ENCODE assay signal across 10 mouse cellular contexts in genomic region chr11:97697199-97697890, GRCm38 (mm10). TPM values are rescaled to one million over a fixed set of nuclear protein-coding genes. Genes with fewer than 3 reads are reported as not detected.
DNase-seq lines count a peak whose midpoint lies in the region; ATAC-seq and TF ChIP-seq lines count a peak whose summit lies in the region.
"Had no signal": no experiment of that assay in that cellular context is flagged by ENCODE, and none has a peak within 500 bp of the region (broad histone marks: within the 10 kb centered on the region; RNA-seq: fewer than 3 reads in every experiment).

No protein-coding gene starts in this region.

- peak overlapping the region; percentile 98 for H3K27ac ChIP-seq in kidney, embryonic 15.5 days
- no peak overlapping the region for H3K27ac ChIP-seq in embryonic fibroblast, embryonic 13.5 days (ENCODE audit: insufficient read depth, low read length)
- no peak overlapping the region; the same call in 1 of the 2 replicates for H3K27ac ChIP-seq in intestine, postnatal 0 days (ENCODE audit: low read depth, low read length)
- peak overlapping the region; percentile 97 for H3K27ac ChIP-seq in neural tube, embryonic 11.5 days (ENCODE audit: low read depth, low read length)

- H3K36me3 ChIP-seq in kidney, embryonic 15.5 days: peaks cover 21% of the 10 kb centered on the region
- H3K36me3 ChIP-seq in intestine, postnatal 0 days (ENCODE audit: control insufficient read depth, insufficient read depth): peaks cover 14% of the 10 kb centered on the region
- H3K36me3 ChIP-seq in neural tube, embryonic 11.5 days (ENCODE audit: control insufficient read depth, insufficient read depth, low read length): no peaks in the 10 kb centered on the region; the same call in none of the 2 replicates

- peak overlapping the region; percentile 80 for H3K4me2 ChIP-seq in kidney, embryonic 15.5 days
- peak overlapping the region; percentile 79 for H3K4me2 ChIP-seq in intestine, postnatal 0 days (replicated peaks; ENCODE audit: low read depth)
- H3K4me2 ChIP-seq in neural tube, embryonic 11.5 days (ENCODE audit: low read depth): peak overlapping the region; percentile 93

- H3K9ac ChIP-seq in kidney, embryonic 15.5 days: peak overlapping the region; percentile 94
- H3K9ac ChIP-seq in intestine, postnatal 0 days (ENCODE audit: low read depth, low read length): peak overlapping the region; percentile 85; the same call in 1 of the 2 replicates
- H3K9ac ChIP-seq in neural tube, embryonic 11.5 days (ENCODE audit: low read length): peak overlapping the region; percentile 95

- H3K27me3 ChIP-seq in kidney, embryonic 15.5 days: no peaks in the 10 kb centered on the region
- no peaks in the 10 kb centered on the region for H3K27me3 ChIP-seq in intestine, postnatal 0 days (replicated peaks; ENCODE audit: control insufficient read depth, insufficient read depth, low read length)
- H3K27me3 ChIP-seq in neural tube, embryonic 11.5 days (ENCODE audit: control insufficient read depth, insufficient read depth, low read length): no peaks in the 10 kb centered on the region

- peaks cover 71% of the 10 kb centered on the region for H3K4me1 ChIP-seq in kidney, embryonic 15.5 days
- H3K4me1 ChIP-seq in embryonic fibroblast, embryonic 13.5 days (ENCODE audit: control insufficient read depth, insufficient read depth, low read length): peaks cover 7% of the 10 kb centered on the region
- H3K4me1 ChIP-seq in intestine, postnatal 0 days (replicated peaks; ENCODE audit: control insufficient read depth, insufficient read depth, low read length): peaks cover 22% of the 10 kb centered on the region
- H3K4me1 ChIP-seq in neural tube, embryonic 11.5 days (ENCODE audit: control insufficient read depth, insufficient read depth, low read length): peaks cover 56% of the 10 kb centered on the region

- WGBS in kidney, embryonic 15.5 days: 40% methylated on average over 11 of the region's 11 CpGs
- WGBS in intestine, postnatal 0 days: 47% methylated on average over 11 of the region's 11 CpGs
- WGBS in neural tube, embryonic 11.5 days: 65% methylated on average over 11 of the region's 11 CpGs

- peak overlapping the region; percentile 95 for H3K4me3 ChIP-seq in kidney, embryonic 15.5 days (replicated peaks)
- peak overlapping the region; percentile 78 for H3K4me3 ChIP-seq in embryonic fibroblast, embryonic 13.5 days (ENCODE audit: insufficient read depth, low read length)
- H3K4me3 ChIP-seq in intestine, postnatal 0 days (ENCODE audit: low read depth, low read length): peak overlapping the region; percentile 77
- H3K4me3 ChIP-seq in neural tube, embryonic 11.5 days (ENCODE audit: low read depth, low read length): peak overlapping the region; percentile 79

- no peaks in the 10 kb centered on the region for H3K9me3 ChIP-seq in kidney, embryonic 15.5 days (replicated peaks)
- no peaks in the 10 kb centered on the region for H3K9me3 ChIP-seq in intestine, postnatal 0 days (ENCODE audit: control insufficient read depth)
- H3K9me3 ChIP-seq in neural tube, embryonic 11.5 days (ENCODE audit: control insufficient read depth, low read length): no peaks in the 10 kb centered on the region
- H3K9me3 ChIP-seq: megakaryocyte, embryonic 14.5 days had no signal

- no peak for TF ChIP-seq POLR2A in embryonic fibroblast, embryonic 13.5 days (IDR thresholded peaks at IDR 0.05; ENCODE audit: low read depth, low read length)

- no peak for ATAC-seq in kidney, embryonic 15.5 days (replicated peaks; ENCODE audit: low FRiP score)
- ATAC-seq in intestine, postnatal 0 days: no peak
- no peak for ATAC-seq in neural tube, embryonic 11.5 days (ENCODE audit: insufficient read depth, low FRiP score, low TSS enrichment)
- ATAC-seq in CD4-positive, CD25-positive, alpha-beta regulatory T cell, adult 4 months: no peak

- TF ChIP-seq CTCF in embryonic fibroblast, embryonic 13.5 days (IDR thresholded peaks at IDR 0.05; ENCODE audit: borderline replicate concordance, insufficient read depth, low read length): no peak
- TF ChIP-seq CTCF in intestine, postnatal 0 days (IDR thresholded peaks at IDR 0.05; ENCODE audit: low read depth): no peak

- DNase-seq in kidney, adult 11 months: no peak
- DNase-seq in neural tube, embryonic 11.5 days (ENCODE audit: low spot score): no peak
- no peak for DNase-seq in adrenal gland, postnatal 25 days
- no peak for DNase-seq in layer of hippocampus, postnatal 36 days
- DNase-seq: cerebellum, adult 11 months had no signal

RNA-seq across cellular contexts. Expression of gene Pcgf2, which starts 3.0 kb away (rescaled TPM):
- polyA plus RNA-seq in kidney, embryonic 15.5 days (2015; fragmentation: Nextera tagmentation; extraction: Ambion mirVana): 13.2 and 16.6 TPM in 2 replicates
- 42.3 and 54.0 TPM in 2 replicates for polyA plus RNA-seq in embryonic fibroblast, embryonic 13.5 days (2011; ENCODE audit: insufficient read length, low read depth, missing spikeins)
- polyA plus RNA-seq in intestine, postnatal 0 days (2015; fragmentation: Nextera tagmentation; extraction: Ambion mirVana): 7.9 and 8.9 TPM in 2 replicates
- 17.5 and 17.8 TPM in 2 replicates for polyA plus RNA-seq in neural tube, embryonic 11.5 days (2014; fragmentation: Nextera tagmentation; extraction: Ambion mirVana)
- 27.0 and 36.1 TPM in 2 replicates for total RNA-seq in adrenal gland, postnatal 25 days (2021)
- 10 to 100 TPM; 23.5 to 30.6 TPM for total RNA-seq in layer of hippocampus, postnatal 36 days (2021)
- polyA plus RNA-seq in CD4-positive, CD25-positive, alpha-beta regulatory T cell, adult 4 months (2017; shearing (Covaris generic)): 1 to 10 TPM; 2.9 to 4.6 TPM

RNA-seq across cellular contexts. Expression of gene Psmb3, which starts 5.9 kb away (rescaled TPM):
- polyA plus RNA-seq in kidney, embryonic 15.5 days (2015; fragmentation: Nextera tagmentation; extraction: Ambion mirVana): 475 and 488 TPM in 2 replicates
- polyA plus RNA-seq in embryonic fibroblast, embryonic 13.5 days (2011; ENCODE audit: insufficient read length, low read depth, missing spikeins): 229 and 259 TPM in 2 replicates
- polyA plus RNA-seq in intestine, postnatal 0 days (2015; fragmentation: Nextera tagmentation; extraction: Ambion mirVana): 391 and 439 TPM in 2 replicates
- polyA plus RNA-seq in neural tube, embryonic 11.5 days (2014; fragmentation: Nextera tagmentation; extraction: Ambion mirVana): 545 and 553 TPM in 2 replicates
- total RNA-seq in adrenal gland, postnatal 25 days (2021): 216 and 226 TPM in 2 replicates
- total RNA-seq in layer of hippocampus, postnatal 36 days (2021): 100 to 1,000 TPM; 125 to 129 TPM
- 100 to 1,000 TPM; 453 to 558 TPM for polyA plus RNA-seq in CD4-positive, CD25-positive, alpha-beta regulatory T cell, adult 4 months (2017; shearing (Covaris generic))

RNA-seq across cellular contexts. Expression of gene Cisd3, which starts 11.7 kb away (rescaled TPM):
- 41.2 and 42.7 TPM in 2 replicates for polyA plus RNA-seq in kidney, embryonic 15.5 days (2015; fragmentation: Nextera tagmentation; extraction: Ambion mirVana)
- 39.9 and 42.5 TPM in 2 replicates for polyA plus RNA-seq in embryonic fibroblast, embryonic 13.5 days (2011; ENCODE audit: insufficient read length, low read depth, missing spikeins)
- polyA plus RNA-seq in intestine, postnatal 0 days (2015; fragmentation: Nextera tagmentation; extraction: Ambion mirVana): 122 and 123 TPM in 2 replicates
- polyA plus RNA-seq in neural tube, embryonic 11.5 days (2014; fragmentation: Nextera tagmentation; extraction: Ambion mirVana): 20.2 and 21.1 TPM in 2 replicates
- total RNA-seq in adrenal gland, postnatal 25 days (2021): 164 and 166 TPM in 2 replicates
- total RNA-seq in layer of hippocampus, postnatal 36 days (2021): 10 to 100 TPM; 52.8 to 58.2 TPM
- polyA plus RNA-seq in CD4-positive, CD25-positive, alpha-beta regulatory T cell, adult 4 months (2017; shearing (Covaris generic)): 10 to 100 TPM; 63.5 to 80.3 TPM

RNA-seq across cellular contexts. Expression of gene Mllt6, which starts 34.1 kb away (rescaled TPM):
- 2.8 and 3.9 TPM in 2 replicates for polyA plus RNA-seq in kidney, embryonic 15.5 days (2015; fragmentation: Nextera tagmentation; extraction: Ambion mirVana)
- 16.2 and 18.0 TPM in 2 replicates for polyA plus RNA-seq in embryonic fibroblast, embryonic 13.5 days (2011; ENCODE audit: insufficient read length, low read depth, missing spikeins)
- polyA plus RNA-seq in intestine, postnatal 0 days (2015; fragmentation: Nextera tagmentation; extraction: Ambion mirVana): 1.4 and 1.6 TPM in 2 replicates
- 3.9 and 4.5 TPM in 2 replicates for polyA plus RNA-seq in neural tube, embryonic 11.5 days (2014; fragmentation: Nextera tagmentation; extraction: Ambion mirVana)
- 49.4 and 53.6 TPM in 2 replicates for total RNA-seq in adrenal gland, postnatal 25 days (2021)
- total RNA-seq in layer of hippocampus, postnatal 36 days (2021): 100 to 1,000 TPM; 105 to 110 TPM
- 10 to 100 TPM in 1 of 2 experiments, 1 to 10 TPM in 1; 8.0 to 14.1 TPM for polyA plus RNA-seq in CD4-positive, CD25-positive, alpha-beta regulatory T cell, adult 4 months (2017; shearing (Covaris generic))

RNA-seq across cellular contexts. Expression of gene Pip4k2b, which starts 47.2 kb away (rescaled TPM):
- 1.8 and 1.9 TPM in 2 replicates for polyA plus RNA-seq in kidney, embryonic 15.5 days (2015; fragmentation: Nextera tagmentation; extraction: Ambion mirVana)
- 40.7 and 42.6 TPM in 2 replicates for polyA plus RNA-seq in embryonic fibroblast, embryonic 13.5 days (2011; ENCODE audit: insufficient read length, low read depth, missing spikeins)
- 0.43 and 0.63 TPM in 2 replicates for polyA plus RNA-seq in intestine, postnatal 0 days (2015; fragmentation: Nextera tagmentation; extraction: Ambion mirVana)
- 2.0 and 2.8 TPM in 2 replicates for polyA plus RNA-seq in neural tube, embryonic 11.5 days (2014; fragmentation: Nextera tagmentation; extraction: Ambion mirVana)
- 28.7 and 30.7 TPM in 2 replicates for total RNA-seq in adrenal gland, postnatal 25 days (2021)
- 100 to 1,000 TPM; 109 to 112 TPM for total RNA-seq in layer of hippocampus, postnatal 36 days (2021)
- 1 to 10 TPM; 1.4 to 2.2 TPM for polyA plus RNA-seq in CD4-positive, CD25-positive, alpha-beta regulatory T cell, adult 4 months (2017; shearing (Covaris generic))

Comparison
In these comparisons a context has a peak if more than half of its experiments do, and no peak if none do; other contexts are left out.
1. H3K27ac ChIP-seq: peak in kidney, embryonic 15.5 days (single experiment) and neural tube, embryonic 11.5 days (single experiment); none in embryonic fibroblast, embryonic 13.5 days (single experiment) and intestine, postnatal 0 days (single experiment).
2. Peak in every context shown above with its lines, with median percentiles within 50 percentile points of each other: H3K4me2 ChIP-seq, H3K4me3 ChIP-seq and H3K9ac ChIP-seq.